Mouse (Mus musculus): ENCODE data around the gene Kptn. TPM values are rescaled to one million over a fixed set of nuclear protein-coding genes. Genes with fewer than 3 reads are reported as not detected.

Kptn gene
- polyA plus RNA-seq, 2 experiments, result 7.5 to 8.6 TPM

DNA sequence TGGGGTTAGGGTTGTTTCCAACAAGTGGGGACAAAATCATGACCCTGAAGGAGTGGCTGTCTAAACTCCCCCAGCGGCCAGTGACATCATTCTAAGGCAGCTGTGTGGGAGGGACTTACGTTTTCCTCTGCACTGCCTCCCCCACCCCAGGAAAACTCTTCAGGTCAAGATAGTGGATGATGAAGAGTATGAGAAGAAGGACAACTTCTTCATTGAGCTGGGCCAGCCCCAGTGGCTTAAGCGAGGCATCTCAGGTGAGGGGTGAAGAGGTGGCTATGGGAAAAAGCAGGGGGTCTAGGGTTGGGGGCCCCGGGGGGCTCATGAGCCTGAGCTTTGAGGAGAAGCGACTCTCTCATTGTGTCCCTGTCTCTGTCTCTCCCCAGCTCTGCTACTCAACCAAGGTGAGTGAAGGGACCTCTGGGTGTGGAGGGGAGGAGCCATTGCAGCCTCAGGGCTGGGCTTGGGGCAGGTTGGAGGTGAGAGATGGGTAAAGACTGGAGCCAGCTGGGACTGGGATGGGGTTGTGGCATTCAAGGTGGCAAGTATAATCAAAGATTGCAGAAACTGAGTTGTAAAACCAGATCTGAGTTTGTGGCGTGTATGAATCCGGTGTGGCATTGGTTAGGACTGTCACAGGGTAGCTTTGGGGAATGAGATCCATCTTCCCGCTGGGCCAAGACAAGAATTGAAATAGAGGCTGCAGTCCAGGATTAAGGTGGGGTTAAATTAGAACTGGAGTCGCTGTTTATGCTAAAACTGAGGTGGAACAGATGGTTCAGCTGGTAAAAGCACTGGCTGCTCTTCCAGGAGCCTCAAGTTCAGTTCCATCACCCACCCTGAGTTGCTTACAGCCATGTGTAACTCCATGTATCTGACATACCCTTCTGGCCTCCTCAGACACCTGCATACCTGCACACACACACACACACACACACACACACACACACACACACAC lies 30.8 kb downstream of the Kptn start:
- Histone ChIP-seq H3K36me3 (replicated peaks; ENCODE audit: control insufficient read depth, insufficient read depth, low read depth) (no peaks in the 10 kb centered on the region), H3K27me3 (ENCODE audit: control insufficient read depth, insufficient read depth, low read length) (no peaks in the 10 kb centered on the region), H3K9me3 (ENCODE audit: control insufficient read depth, low read length) (no peaks in the 10 kb centered on the region), H3K27ac (no peak overlapping the region), H3K9ac (replicated peaks) (no peak overlapping the region), H3K4me1 (replicated peaks; ENCODE audit: control insufficient read depth in 2 of 2, insufficient read depth in 2 of 2, low read length in 1 of 2) (no peaks in the 10 kb centered on the region), H3K4me3 (ENCODE audit: insufficient read depth in 1 of 2, low read depth in 2 of 2, low read length in 2 of 2) (no peak overlapping the region), H3K4me2 (ENCODE audit: low read depth) (no peak overlapping the region)
- TF ChIP-seq CTCF (IDR thresholded peaks at IDR 0.05; ENCODE audit: low read depth) (no peak), EP300 (IDR thresholded peaks at IDR 0.05; ENCODE audit: low read depth) (no peak)
- ATAC-seq (ENCODE audit: insufficient read depth) (no peak), DNase-seq (ENCODE audit: low read depth in 3 of 3, low spot score in 3 of 3) (no peak)
- 43% methylated on average over 9 of the region's 9 CpGs for WGBS (ENCODE audit: insufficient replicate concordance)

DNA sequence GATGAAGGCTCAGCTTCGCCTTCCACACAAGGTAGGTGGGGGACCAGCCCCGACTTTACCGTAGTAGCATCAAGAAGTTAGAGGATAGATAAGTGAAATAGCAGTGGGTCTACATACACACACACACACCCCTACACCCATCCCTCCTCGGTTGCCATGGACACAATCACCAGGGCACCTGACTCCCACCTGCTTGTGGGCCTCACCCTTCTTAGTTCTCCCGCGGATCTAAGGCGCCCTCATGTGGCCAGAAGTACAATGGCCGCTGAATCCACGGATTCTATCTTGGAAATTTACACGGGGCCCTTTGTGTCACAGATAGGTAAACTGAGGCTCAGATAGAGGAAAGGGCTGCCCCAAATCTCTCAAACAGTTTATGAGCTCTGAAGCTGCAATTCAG lies 33.8 kb downstream of the Kptn start:
- Histone ChIP-seq H3K4me3 (ENCODE audit: insufficient read depth in 1 of 2, low read depth in 2 of 2, low read length in 2 of 2) (no peak overlapping the region), H3K4me1 (replicated peaks; ENCODE audit: control insufficient read depth in 2 of 2, insufficient read depth in 2 of 2, low read length in 1 of 2) (no peaks in the 10 kb centered on the region), H3K9me3 (ENCODE audit: control insufficient read depth, low read length) (no peaks in the 10 kb centered on the region), H3K27me3 (ENCODE audit: control insufficient read depth, insufficient read depth, low read length) (peaks cover 6% of the 10 kb centered on the region), H3K9ac (replicated peaks) (no peak overlapping the region), H3K4me2 (ENCODE audit: low read depth) (no peak overlapping the region), H3K27ac (no peak overlapping the region), H3K36me3 (replicated peaks; ENCODE audit: control insufficient read depth, insufficient read depth, low read depth) (no peaks in the 10 kb centered on the region)
- 0 out of 2 replicates have a peak, but pooled peaks have one; percentile 41 for ATAC-seq (ENCODE audit: insufficient read depth)
- 14% methylated on average over 10 of the region's 10 CpGs for WGBS (ENCODE audit: insufficient replicate concordance)
- TF ChIP-seq EP300 (IDR thresholded peaks at IDR 0.05; ENCODE audit: low read depth), result no peak
- peak; percentile 87 for TF ChIP-seq CTCF (IDR thresholded peaks at IDR 0.05; ENCODE audit: low read depth)
- DNase-seq (ENCODE audit: low read depth in 3 of 3, low spot score in 3 of 3), result peak in 2 of 3 experiments; percentile 20 to 33

DNA sequence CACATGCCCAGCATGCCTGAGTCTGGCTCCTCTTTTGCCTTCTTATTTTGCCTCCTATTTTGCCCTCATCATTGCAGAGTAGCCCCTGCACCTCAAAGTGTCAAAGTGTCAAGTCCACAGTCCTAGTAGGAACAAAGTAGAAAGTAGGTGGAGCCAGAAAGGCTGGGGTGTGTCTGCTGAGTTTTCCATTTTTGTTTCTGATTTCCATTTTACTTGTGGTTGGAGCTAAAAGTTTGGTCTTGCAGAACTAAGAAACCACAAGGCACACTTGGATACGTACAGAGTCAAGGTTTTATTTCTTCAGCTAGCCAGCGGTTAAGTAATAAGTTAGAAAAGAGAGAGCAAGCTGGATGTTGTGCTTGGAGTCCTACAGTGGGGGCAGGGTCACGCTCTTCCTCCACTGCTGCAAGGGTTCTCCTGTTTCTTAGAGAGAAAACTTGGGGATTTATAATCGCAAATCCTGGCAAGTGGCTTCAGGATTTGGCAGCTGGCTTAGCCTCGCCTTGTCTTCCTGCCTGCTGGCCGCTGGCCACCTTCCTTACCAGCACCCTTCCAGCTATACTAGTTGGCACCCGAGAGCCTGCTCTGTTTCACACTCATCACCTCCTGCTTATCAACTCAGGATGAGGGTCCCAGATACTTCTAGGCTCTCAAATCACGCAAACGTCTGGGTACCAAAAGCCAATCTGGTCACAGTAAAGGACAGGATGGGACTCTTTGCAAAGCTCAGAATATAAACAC lies 35.6 kb downstream of the Kptn start:
- 46% methylated on average over 9 of the region's 9 CpGs for WGBS (ENCODE audit: insufficient replicate concordance)
- Histone ChIP-seq H3K36me3 (replicated peaks; ENCODE audit: control insufficient read depth, insufficient read depth, low read depth) (no peaks in the 10 kb centered on the region), H3K4me1 (replicated peaks; ENCODE audit: control insufficient read depth in 2 of 2, insufficient read depth in 2 of 2, low read length in 1 of 2) (no peaks in the 10 kb centered on the region), H3K4me3 (ENCODE audit: insufficient read depth in 1 of 2, low read depth in 2 of 2, low read length in 2 of 2) (no peak overlapping the region), H3K27ac (no peak overlapping the region), H3K9me3 (ENCODE audit: control insufficient read depth, low read length) (no peaks in the 10 kb centered on the region), H3K27me3 (ENCODE audit: control insufficient read depth, insufficient read depth, low read length) (peaks cover 17% of the 10 kb centered on the region), H3K9ac (replicated peaks) (no peak overlapping the region), H3K4me2 (ENCODE audit: low read depth) (no peak overlapping the region)
- DNase-seq (ENCODE audit: low read depth in 3 of 3, low spot score in 3 of 3) (no peak), ATAC-seq (ENCODE audit: insufficient read depth) (no peak)
- TF ChIP-seq CTCF (IDR thresholded peaks at IDR 0.05; ENCODE audit: low read depth) (no peak), EP300 (IDR thresholded peaks at IDR 0.05; ENCODE audit: low read depth) (no peak)

DNA sequence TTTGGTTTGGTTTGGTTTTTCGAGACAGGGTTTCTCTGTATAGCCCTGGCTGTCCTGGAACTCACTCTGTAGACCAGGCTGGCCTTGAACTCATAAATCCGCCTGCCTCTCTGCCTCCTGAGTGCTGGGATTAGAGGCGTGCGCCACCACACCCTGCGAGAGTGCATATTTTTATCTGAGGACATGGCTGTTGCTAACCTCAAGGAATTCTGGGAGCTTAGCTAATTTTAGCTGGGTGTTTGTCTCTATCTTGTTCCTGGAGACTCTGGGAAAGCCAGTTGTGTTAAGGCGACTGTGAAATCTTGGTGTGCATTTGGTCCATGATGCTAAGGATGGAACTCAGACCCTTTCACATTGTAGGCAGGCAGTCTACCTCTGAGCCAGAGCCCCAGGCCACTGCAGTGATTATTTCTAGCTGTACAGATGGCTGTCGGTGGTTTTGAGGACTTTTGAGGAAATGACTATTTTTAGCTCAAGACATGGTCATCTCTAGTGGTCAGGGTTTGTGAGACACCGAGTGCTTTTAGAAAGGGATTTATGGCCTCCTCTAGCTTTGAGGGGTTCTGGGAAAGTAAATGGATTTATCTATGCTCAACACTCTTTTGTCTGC lies 36.5 kb downstream of the Kptn start:
- H3K4me2 ChIP-seq (ENCODE audit: low read depth), result no peak overlapping the region
- TF ChIP-seq CTCF (IDR thresholded peaks at IDR 0.05; ENCODE audit: low read depth), result no peak
- TF ChIP-seq EP300 (IDR thresholded peaks at IDR 0.05; ENCODE audit: low read depth), result no peak
- DNase-seq (ENCODE audit: low read depth in 3 of 3, low spot score in 3 of 3) (no peak), ATAC-seq (ENCODE audit: insufficient read depth) (no peak)
- H3K4me1 ChIP-seq (replicated peaks; ENCODE audit: control insufficient read depth in 2 of 2, insufficient read depth in 2 of 2, low read length in 1 of 2), result no peaks in the 10 kb centered on the region
- H3K27ac ChIP-seq, result no peak overlapping the region
- H3K9me3 ChIP-seq (ENCODE audit: control insufficient read depth, low read length), result no peaks in the 10 kb centered on the region
- H3K36me3 ChIP-seq (replicated peaks; ENCODE audit: control insufficient read depth, insufficient read depth, low read depth), result no peaks in the 10 kb centered on the region
- H3K9ac ChIP-seq (replicated peaks), result no peak overlapping the region
- peaks cover 17% of the 10 kb centered on the region for H3K27me3 ChIP-seq (ENCODE audit: control insufficient read depth, insufficient read depth, low read length)
- H3K4me3 ChIP-seq (ENCODE audit: insufficient read depth in 1 of 2, low read depth in 2 of 2, low read length in 2 of 2), result no peak overlapping the region
- 29% methylated on average over 8 of the region's 8 CpGs for WGBS (ENCODE audit: insufficient replicate concordance)
